Mouse (Mus musculus): ENCODE data around the gene Stx6.

DNA sequence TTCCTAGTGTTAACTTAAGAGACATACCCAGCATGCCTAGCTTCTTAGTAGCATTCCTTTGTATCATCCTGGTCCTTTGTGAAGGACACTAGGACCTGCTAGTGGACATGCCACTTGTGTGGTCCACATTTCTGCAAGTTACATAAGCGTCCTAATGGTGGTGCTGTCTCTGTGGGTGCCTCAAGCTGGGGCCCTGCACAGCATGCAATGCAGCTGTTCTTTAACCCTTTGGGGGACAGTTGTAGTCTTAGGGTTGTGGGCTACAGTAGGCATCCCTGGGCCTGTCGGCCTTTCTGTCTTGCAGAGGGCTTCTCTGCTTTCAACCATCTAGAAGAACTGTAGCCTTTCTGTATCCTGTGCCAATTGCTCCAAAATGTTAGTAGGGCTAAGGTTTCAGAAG, 42.5 kb downstream of the Stx6 start:
- no peak for TF ChIP-seq CTCF (IDR thresholded peaks at IDR 0.05; ENCODE audit: low read depth, low read length)
- TF ChIP-seq POLR2A (IDR thresholded peaks at IDR 0.05; ENCODE audit: extremely low read depth, insufficient read depth, low read length) = no peak
